Mouse (Mus musculus): ENCODE data around the gene Ecpas. TPM values are rescaled to one million over a fixed set of nuclear protein-coding genes. Genes with fewer than 3 reads are reported as not detected.

The Ecpas gene
- polyA plus RNA-seq, 1 experiment from 2014 or later = 36.6 TPM

- Histone ChIP-seq H3K4me3 (no peak overlapping the region), H3K4me2 (replicated peaks) (no peak overlapping the region), H3K9ac (replicated peaks) (no peak overlapping the region), H3K9me3 (no peaks in the 10 kb centered on the region), H3K4me1 (no peaks in the 10 kb centered on the region), H3K36me3 (no peaks in the 10 kb centered on the region), H3K27ac (replicated peaks) (no peak overlapping the region), H3K27me3 (no peaks in the 10 kb centered on the region)
- WGBS = 86% methylated on average over 4 of the region's 4 CpGs
- no peak for ATAC-seq (ENCODE audit: low FRiP score, low read depth)
Measured at GRCm38 (mm10) chr4:58934308-58934707, 21.8 kb upstream of the Ecpas start.

- no peak overlapping the region for H3K4me2 ChIP-seq (replicated peaks)
- H3K27ac ChIP-seq (replicated peaks) = no peak overlapping the region
- H3K36me3 ChIP-seq = no peaks in the 10 kb centered on the region
- H3K4me1 ChIP-seq = no peaks in the 10 kb centered on the region
- no peak overlapping the region for H3K4me3 ChIP-seq
- no peaks in the 10 kb centered on the region for H3K9me3 ChIP-seq
- no peak for ATAC-seq (ENCODE audit: low FRiP score, low read depth)
- H3K27me3 ChIP-seq = no peaks in the 10 kb centered on the region
- no peak overlapping the region for H3K9ac ChIP-seq (replicated peaks)
- 89% methylated on average over 6 of the region's 6 CpGs for WGBS
Measured at GRCm38 (mm10) chr4:58932541-58932940, 20.0 kb upstream of the Ecpas start.

GRCm38 (mm10) chr4:58927661-58928060, 15.1 kb upstream of the Ecpas start:
- Histone ChIP-seq H3K27me3 (peaks cover 7% of the 10 kb centered on the region; the same call in 1 of the 2 replicates), H3K4me1 (no peaks in the 10 kb centered on the region), H3K27ac (replicated peaks) (no peak overlapping the region), H3K36me3 (no peaks in the 10 kb centered on the region), H3K4me3 (no peak overlapping the region), H3K4me2 (replicated peaks) (no peak overlapping the region), H3K9ac (replicated peaks) (no peak overlapping the region), H3K9me3 (peaks cover 4% of the 10 kb centered on the region; the same call in 1 of the 2 replicates)
- no peak for ATAC-seq (ENCODE audit: low FRiP score, low read depth)
- 66% methylated on average over 3 of the region's 3 CpGs for WGBS

DNA sequence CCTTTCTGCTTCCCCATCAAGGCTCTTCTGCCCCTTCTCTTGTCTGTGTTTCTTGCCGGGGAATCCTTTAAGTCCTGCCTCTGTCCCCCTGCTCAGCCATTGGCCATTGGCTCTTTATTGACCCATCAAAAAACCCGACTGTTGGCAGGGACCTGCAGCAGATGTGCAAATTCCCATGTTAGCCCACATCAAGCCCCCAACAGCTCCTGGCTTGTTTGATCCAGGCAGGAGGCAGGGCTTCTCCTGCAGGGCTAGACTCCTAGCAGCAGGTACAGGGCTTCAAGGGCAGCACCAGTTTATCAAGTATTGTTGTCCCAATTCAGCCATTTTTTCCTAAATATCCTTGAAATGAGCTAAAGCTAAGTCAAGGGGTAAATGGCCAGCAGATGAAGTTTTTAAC, 13.6 kb upstream of the Ecpas start:
- no peaks in the 10 kb centered on the region for H3K36me3 ChIP-seq
- WGBS = 52% methylated on average over 2 of the region's 2 CpGs
- no peak overlapping the region for H3K27ac ChIP-seq (replicated peaks)
- no peak overlapping the region for H3K4me3 ChIP-seq
- ATAC-seq (ENCODE audit: low FRiP score, low read depth) = no peak
- no peaks in the 10 kb centered on the region for H3K4me1 ChIP-seq
- H3K9me3 ChIP-seq = peaks cover 4% of the 10 kb centered on the region; the same call in 1 of the 2 replicates
- no peak overlapping the region for H3K4me2 ChIP-seq (replicated peaks)
- H3K9ac ChIP-seq (replicated peaks) = no peak overlapping the region
- H3K27me3 ChIP-seq = peaks cover 7% of the 10 kb centered on the region; the same call in 1 of the 2 replicates

DNA sequence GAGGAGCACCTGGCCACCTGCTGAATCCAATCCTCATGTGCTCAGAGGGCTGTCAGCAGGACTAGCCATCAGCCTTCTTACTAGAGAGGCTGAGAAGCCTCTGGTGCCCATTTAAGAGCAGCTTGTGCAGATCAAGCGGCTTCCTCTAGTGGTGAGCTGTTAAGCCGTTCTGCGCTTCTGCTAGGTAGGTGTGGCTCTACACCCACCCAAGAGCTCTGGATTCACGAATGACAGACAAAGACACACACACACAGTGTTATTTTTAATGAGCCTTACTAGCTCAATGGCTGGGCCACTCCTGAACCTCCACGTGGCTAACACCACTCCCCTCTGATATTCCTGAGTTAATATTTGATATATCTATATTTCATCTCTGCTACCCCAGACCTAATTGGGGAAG, 13.1 kb upstream of the Ecpas start:
- whole genome bisulfite sequencing = 43% methylated on average over 5 of the region's 5 CpGs
- ATAC-seq (ENCODE audit: low FRiP score, low read depth) = no peak
- Histone ChIP-seq H3K9me3 (peaks cover 4% of the 10 kb centered on the region; the same call in 1 of the 2 replicates), H3K9ac (replicated peaks) (no peak overlapping the region), H3K4me3 (no peak overlapping the region), H3K36me3 (no peaks in the 10 kb centered on the region), H3K4me2 (replicated peaks) (no peak overlapping the region), H3K4me1 (no peaks in the 10 kb centered on the region), H3K27me3 (peaks cover 7% of the 10 kb centered on the region; the same call in 1 of the 2 replicates), H3K27ac (replicated peaks) (no peak overlapping the region)

GRCm38 (mm10) chr4:58923933-58924332, 11.4 kb upstream of the Ecpas start:
- no peak overlapping the region for H3K4me2 ChIP-seq (replicated peaks)
- H3K36me3 ChIP-seq = no peaks in the 10 kb centered on the region
- 78% methylated on average over 2 of the region's 2 CpGs for WGBS
- peaks cover 4% of the 10 kb centered on the region; the same call in 1 of the 2 replicates for H3K9me3 ChIP-seq
- H3K4me1 ChIP-seq = no peaks in the 10 kb centered on the region
- no peak overlapping the region for H3K9ac ChIP-seq (replicated peaks)
- H3K27me3 ChIP-seq = peaks cover 7% of the 10 kb centered on the region; the same call in 1 of the 2 replicates
- ATAC-seq (ENCODE audit: low FRiP score, low read depth) = no peak
- H3K27ac ChIP-seq (replicated peaks) = no peak overlapping the region
- no peak overlapping the region for H3K4me3 ChIP-seq

DNA sequence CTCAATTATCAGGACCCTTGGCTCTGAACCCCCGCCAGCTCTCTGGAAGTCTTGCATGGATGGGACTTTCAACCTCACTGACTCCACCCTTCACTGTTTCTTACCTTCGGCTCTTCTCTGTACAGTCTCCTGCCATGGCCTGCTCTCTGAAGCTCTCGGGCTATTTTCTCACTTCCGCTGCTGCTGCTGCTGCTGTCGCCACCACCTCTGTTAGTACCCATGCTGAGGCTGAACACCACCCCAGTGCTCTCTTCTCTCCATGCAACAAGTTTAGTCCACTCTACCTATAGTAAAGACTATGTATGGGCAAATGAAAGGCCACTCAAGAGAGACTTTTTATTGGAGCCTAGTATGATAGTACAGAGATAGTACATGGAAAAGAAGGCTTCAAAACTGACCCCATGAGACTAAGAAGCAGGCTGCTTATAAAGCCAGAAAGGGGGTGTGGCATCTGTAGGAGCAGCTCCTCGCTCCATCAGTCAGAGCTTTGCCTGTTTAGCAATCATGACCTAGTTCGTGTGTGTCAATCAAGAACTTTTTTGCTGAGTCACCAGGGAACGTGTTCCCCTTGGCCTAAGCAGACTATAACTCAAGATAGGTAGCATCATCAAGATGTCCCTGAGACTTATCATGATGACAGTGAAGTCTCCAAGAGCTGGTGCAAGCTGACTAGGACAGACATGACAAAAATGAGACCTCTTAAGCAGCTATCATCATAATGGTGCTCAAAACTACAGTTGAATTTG, 2.7 kb upstream of the Ecpas start:
- H3K4me3 ChIP-seq = no peak overlapping the region
- H3K4me2 ChIP-seq (replicated peaks) = no peak overlapping the region
- no peak overlapping the region for H3K27ac ChIP-seq (replicated peaks)
- WGBS = 77% methylated on average over 8 of the region's 8 CpGs
- no peak overlapping the region for H3K9ac ChIP-seq (replicated peaks)
- no peaks in the 10 kb centered on the region for H3K36me3 ChIP-seq
- H3K27me3 ChIP-seq = 0 out of 2 replicates have a peak, but pooled peaks cover 4% of the 10 kb centered on the region
- peaks cover 14% of the 10 kb centered on the region for H3K4me1 ChIP-seq
- H3K9me3 ChIP-seq = no peaks in the 10 kb centered on the region
- no peak for ATAC-seq (ENCODE audit: low FRiP score, low read depth)

- Histone ChIP-seq H3K4me1 (peaks cover 15% of the 10 kb centered on the region), H3K9ac (replicated peaks) (no peak overlapping the region), H3K9me3 (no peaks in the 10 kb centered on the region), H3K27ac (replicated peaks) (no peak overlapping the region), H3K4me2 (replicated peaks) (peak overlapping the region; percentile 65), H3K27me3 (0 out of 2 replicates have a peak, but pooled peaks cover 4% of the 10 kb centered on the region), H3K36me3 (no peaks in the 10 kb centered on the region), H3K4me3 (0 out of 2 replicates have a peak overlapping the region, but pooled peaks have one; percentile 96)
- no peak for ATAC-seq (ENCODE audit: low FRiP score, low read depth)
- 41% methylated on average over 3 of the region's 3 CpGs for WGBS
Measured at GRCm38 (mm10) chr4:58913336-58914026, 932 bp upstream of the Ecpas start.

DNA sequence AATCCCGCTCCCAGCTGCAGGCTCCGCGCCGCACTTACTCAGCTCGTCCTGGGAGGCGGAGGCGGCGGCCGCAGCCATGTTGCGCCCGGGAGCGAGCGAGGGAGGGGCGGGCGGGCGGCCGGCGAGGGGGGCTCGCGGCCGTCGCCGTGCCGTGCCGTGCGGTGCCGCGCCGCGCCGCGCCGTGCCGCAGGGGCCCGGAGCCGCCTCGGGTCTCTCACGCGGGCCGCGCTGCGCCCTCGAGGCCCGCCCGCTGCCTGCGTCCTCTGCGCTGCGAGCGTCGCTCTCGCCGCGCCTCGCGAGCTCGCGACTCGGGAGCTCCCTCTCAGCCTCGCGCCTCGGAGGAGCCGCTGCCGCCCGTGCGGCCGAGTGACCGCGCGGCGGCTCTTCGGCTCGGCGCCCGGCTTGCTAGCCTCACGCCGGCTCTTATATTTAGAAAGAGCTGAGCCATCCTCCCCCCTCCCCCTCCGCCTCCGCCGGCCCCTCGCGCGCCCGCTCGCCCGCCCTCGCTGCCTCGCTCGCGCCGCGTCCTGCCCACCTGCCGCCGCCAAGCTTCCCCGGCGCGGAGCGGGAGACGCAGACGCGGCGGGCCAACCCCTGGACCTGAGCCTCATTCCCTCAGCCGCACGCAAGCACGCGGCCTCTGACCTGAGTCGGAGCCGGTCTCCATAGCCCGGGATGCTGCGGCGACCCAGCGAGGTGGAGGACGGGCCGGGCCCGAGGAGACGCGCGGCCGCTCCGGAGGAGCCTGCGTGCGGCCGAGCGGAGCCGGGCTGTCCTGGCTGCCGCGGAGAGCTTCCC, 519 bp downstream of the Ecpas start:
- under 1% methylated on average over 70 of the region's 126 CpGs for WGBS
- H3K4me2 ChIP-seq (replicated peaks) = peak overlapping the region; percentile 65
- no peaks in the 10 kb centered on the region for H3K36me3 ChIP-seq
- peak overlapping the region; percentile 97 for H3K9ac ChIP-seq (replicated peaks)
- peak; percentile 81 for ATAC-seq (ENCODE audit: low FRiP score, low read depth)
- H3K27ac ChIP-seq (replicated peaks) = peak overlapping the region; percentile 97
- 0 out of 2 replicates have a peak, but pooled peaks cover 4% of the 10 kb centered on the region for H3K27me3 ChIP-seq
- peaks cover 15% of the 10 kb centered on the region for H3K4me1 ChIP-seq
- H3K4me3 ChIP-seq = peak overlapping the region; percentile 96
- H3K9me3 ChIP-seq = no peaks in the 10 kb centered on the region

DNA sequence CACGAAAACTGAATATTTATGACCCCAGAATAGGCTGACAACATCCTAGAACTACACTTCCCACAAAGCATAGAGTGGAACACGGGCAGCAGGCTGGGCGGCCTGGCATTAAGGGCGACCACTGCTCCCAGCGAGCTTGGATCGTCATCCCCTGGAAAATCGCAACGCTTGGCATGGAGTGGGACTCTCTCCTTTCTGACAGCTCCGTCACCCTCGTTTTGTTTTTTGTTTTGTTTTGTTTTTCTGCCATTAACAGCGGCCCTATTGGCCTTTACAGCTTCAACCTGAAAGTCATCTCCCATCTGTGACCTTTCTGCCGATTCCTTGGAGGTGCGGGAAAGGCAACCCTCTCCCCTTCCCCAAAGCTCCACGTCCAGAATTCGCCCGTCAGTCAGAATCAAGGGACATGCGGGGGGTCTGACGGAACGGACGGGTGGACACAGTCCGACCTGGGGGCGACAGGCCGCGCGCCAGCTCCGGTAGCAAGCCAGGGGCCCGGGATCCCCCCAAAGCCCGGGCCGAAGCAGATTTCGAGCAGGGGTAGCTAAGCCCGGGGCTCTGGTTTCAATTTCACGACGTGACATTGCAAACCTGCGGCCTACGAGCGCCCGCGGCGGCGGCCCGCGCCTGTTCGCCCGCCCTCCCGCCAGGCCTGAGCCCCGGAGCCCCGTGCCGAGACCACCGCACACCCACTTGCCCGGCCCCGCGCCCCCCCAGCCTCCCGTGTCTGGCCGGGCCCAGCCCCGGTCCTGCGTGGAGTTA, 1.3 kb downstream of the Ecpas start:
- Histone ChIP-seq H3K27ac (replicated peaks) (peak overlapping the region; percentile 97), H3K9me3 (no peaks in the 10 kb centered on the region), H3K4me1 (peaks cover 15% of the 10 kb centered on the region), H3K36me3 (no peaks in the 10 kb centered on the region), H3K4me2 (replicated peaks) (peak overlapping the region; percentile 65), H3K9ac (replicated peaks) (peak overlapping the region; percentile 97), H3K4me3 (peak overlapping the region; percentile 96), H3K27me3 (0 out of 2 replicates have a peak, but pooled peaks cover 4% of the 10 kb centered on the region)
- under 1% methylated on average over 56 of the region's 56 CpGs for WGBS
- ATAC-seq (ENCODE audit: low FRiP score, low read depth) = peak; percentile 64
